Mouse (Mus musculus): Measurements from ENCODE around the gene Pramel1. TPM values are rescaled to one million over a fixed set of nuclear protein-coding genes. Genes with fewer than 3 reads are reported as not detected.

The Pramel1 gene
- polyA plus RNA-seq (2014; fragmentation: Illumina TruSeq; extraction: RNeasy Lipid Tissue Mini Kit (QIAGEN cat#74804); ENCODE audit: insufficient read depth, low read depth, low replicate concordance), result not detected

GRCm38 (mm10) chr4:143394181-143394580 is at the start of gene Pramel1:
Gene Pramel1 (plus strand): TSS chr4:143394428.

GRCm38 (mm10) chr4:143349484-143349906 is 44.7 kb upstream of the Pramel1 start, which contains the start of gene Lrrc38:
Gene Lrrc38 (plus strand): TSS chr4:143349757.

GRCm38 (mm10) chr4:143412219-143413092 is 18.2 kb downstream of the Pramel1 start, which contains the start of gene Pramef8:
Gene Pramef8 (plus strand): TSS chr4:143412426.

Other genes with a start within 250 kb of the Pramel1 start
- gene Prdm2, start 181.4 kb upstream of the Pramel1 start, polyA plus RNA-seq (2014; fragmentation: Illumina TruSeq; extraction: RNeasy Lipid Tissue Mini Kit (QIAGEN cat#74804); ENCODE audit: insufficient read depth, low read depth, low replicate concordance), result 9.1 TPM
- gene Pdpn, start 94.9 kb upstream of the Pramel1 start, polyA plus RNA-seq (2014; fragmentation: Illumina TruSeq; extraction: RNeasy Lipid Tissue Mini Kit (QIAGEN cat#74804); ENCODE audit: insufficient read depth, low read depth, low replicate concordance), result 97.2 TPM
- gene Lrrc38, start 44.7 kb upstream of the Pramel1 start, polyA plus RNA-seq (2014; fragmentation: Illumina TruSeq; extraction: RNeasy Lipid Tissue Mini Kit (QIAGEN cat#74804); ENCODE audit: insufficient read depth, low read depth, low replicate concordance), result not detected
- gene Pramef8, start 18.0 kb downstream of the Pramel1 start, polyA plus RNA-seq (2014; fragmentation: Illumina TruSeq; extraction: RNeasy Lipid Tissue Mini Kit (QIAGEN cat#74804); ENCODE audit: insufficient read depth, low read depth, low replicate concordance), result 6.6 TPM
- not detected for gene Oog4, start 55.9 kb downstream of the Pramel1 start, polyA plus RNA-seq (2014; fragmentation: Illumina TruSeq; extraction: RNeasy Lipid Tissue Mini Kit (QIAGEN cat#74804); ENCODE audit: insufficient read depth, low read depth, low replicate concordance)
- not detected for gene Gm13043, start 116.9 kb downstream of the Pramel1 start, polyA plus RNA-seq (2014; fragmentation: Illumina TruSeq; extraction: RNeasy Lipid Tissue Mini Kit (QIAGEN cat#74804); ENCODE audit: insufficient read depth, low read depth, low replicate concordance)
- gene Gm13040, start 141.5 kb downstream of the Pramel1 start, polyA plus RNA-seq (2014; fragmentation: Illumina TruSeq; extraction: RNeasy Lipid Tissue Mini Kit (QIAGEN cat#74804); ENCODE audit: insufficient read depth, low read depth, low replicate concordance), result not detected
- not detected for gene BC080695, start 157.3 kb downstream of the Pramel1 start, polyA plus RNA-seq (2014; fragmentation: Illumina TruSeq; extraction: RNeasy Lipid Tissue Mini Kit (QIAGEN cat#74804); ENCODE audit: insufficient read depth, low read depth, low replicate concordance)
- not detected for gene Gm13057, start 157.3 kb downstream of the Pramel1 start, polyA plus RNA-seq (2014; fragmentation: Illumina TruSeq; extraction: RNeasy Lipid Tissue Mini Kit (QIAGEN cat#74804); ENCODE audit: insufficient read depth, low read depth, low replicate concordance)
- not detected for gene Gm13083, start 220.6 kb downstream of the Pramel1 start, polyA plus RNA-seq (2014; fragmentation: Illumina TruSeq; extraction: RNeasy Lipid Tissue Mini Kit (QIAGEN cat#74804); ENCODE audit: insufficient read depth, low read depth, low replicate concordance)